Mouse (Mus musculus) right cerebral cortex, postnatal 4 days (tissue): Measurements from ENCODE around the gene Vwa7.

ENCODE experiments used
- DNase-seq: peaks from one replicate; pipeline ENCODE4 v3.0.0-alpha.2; 2022

Gene Vwa7

GRCm38 (mm10) chr17:35047688-35048087 is 31.3 kb downstream of the Vwa7 start:
- no peak for DNase-seq

- no peak for DNase-seq
Observed at GRCm38 (mm10) chr17:35048149-35048931, 32.0 kb downstream of the Vwa7 start.

GRCm38 (mm10) chr17:35048932-35049440 is 32.6 kb downstream of the Vwa7 start:
- no peak for DNase-seq

- DNase-seq, result no peak
Observed at GRCm38 (mm10) chr17:35049561-35050016, 33.2 kb downstream of the Vwa7 start, which contains the start of gene Clic1. Clic1 (plus strand) TSS chr17:35049966.

GRCm38 (mm10) chr17:35050126-35050750 is 33.9 kb downstream of the Vwa7 start:
- DNase-seq, result no peak

- DNase-seq, result no peak
Observed at GRCm38 (mm10) chr17:35051156-35052086, 35.0 kb downstream of the Vwa7 start.

GRCm38 (mm10) chr17:35052271-35052798 is 36.0 kb downstream of the Vwa7 start:
- no peak for DNase-seq

GRCm38 (mm10) chr17:35055691-35056495 is 39.5 kb downstream of the Vwa7 start:
- no peak for DNase-seq

- no peak for DNase-seq
Observed at GRCm38 (mm10) chr17:35057090-35057489, 40.7 kb downstream of the Vwa7 start.

- DNase-seq, result no peak
Observed at GRCm38 (mm10) chr17:35058316-35058715, 41.9 kb downstream of the Vwa7 start.

GRCm38 (mm10) chr17:35058911-35059892 is 42.8 kb downstream of the Vwa7 start, which contains the start of gene Ddah2:
Ddah2 (plus strand) TSS chr17:35059035.
- peak; percentile 86 for DNase-seq

- no peak for DNase-seq
Observed at GRCm38 (mm10) chr17:35060071-35060470, 43.7 kb downstream of the Vwa7 start.

- no peak for DNase-seq
Observed at GRCm38 (mm10) chr17:35060737-35061297, 44.4 kb downstream of the Vwa7 start.

GRCm38 (mm10) chr17:35061299-35061698 is 44.9 kb downstream of the Vwa7 start:
- no peak for DNase-seq

- no peak for DNase-seq
Observed at GRCm38 (mm10) chr17:35063466-35063865, 47.1 kb downstream of the Vwa7 start.

- DNase-seq, result no peak
Observed at GRCm38 (mm10) chr17:35064378-35064877, 48.0 kb downstream of the Vwa7 start.

GRCm38 (mm10) chr17:35064951-35065947 is 48.9 kb downstream of the Vwa7 start, which contains the start of gene Ly6g6c:
Ly6g6c (plus strand) TSS chr17:35065388.
- no peak for DNase-seq

- DNase-seq, result no peak
Observed at GRCm38 (mm10) chr17:35066084-35066483, 49.7 kb downstream of the Vwa7 start, which contains the start of gene Mpig6b. Mpig6b (minus strand) TSS chr17:35066184.
